Mouse (Mus musculus) C2C12 (cell line): ENCODE data around the gene Mcrs1.

Experiments used
- CTCF ChIP-seq: IDR thresholded peaks from one replicate; pipeline ENCODE4 v1.5.1; 2011; ENCODE audit not compliant: control insufficient read depth, insufficient read depth, insufficient read length
- MAX ChIP-seq: IDR thresholded peaks from one replicate; pipeline ENCODE4 v1.6.1; 2011; ENCODE audit warnings: mild to moderate bottlenecking, control low read depth
- USF1 ChIP-seq: IDR thresholded peaks from one replicate; pipeline ENCODE4 v1.6.1; 2011; ENCODE audit warnings: low read depth, mild to moderate bottlenecking, control low read depth, moderate library complexity

GRCm38 (mm10) chr15:99262702-99263101 lies 10.9 kb upstream of the Mcrs1 start:
- TF ChIP-seq CTCF, result no peak
- no peak for TF ChIP-seq USF1
- TF ChIP-seq MAX, result no peak
